Mouse (Mus musculus): ENCODE data around the gene Angptl2.

- TF ChIP-seq CTCF (IDR thresholded peaks at IDR 0.05; ENCODE audit: extremely low read depth, insufficient read depth, low read length) (no peak), POLR2A (IDR thresholded peaks at IDR 0.05; ENCODE audit: extremely low read depth, insufficient read depth, low read length) (no peak)
Measured at GRCm38 (mm10) chr2:33179171-33179929, 36.5 kb upstream of the Angptl2 start.
